Mouse (Mus musculus) erythroblast, embryonic 14.5 days (primary cell): ENCODE data around the gene Phf24. TPM values are rescaled to one million over a fixed set of nuclear protein-coding genes. Genes with fewer than 3 reads are reported as not detected.

Experiments
- H3K27me3 ChIP-seq: 2 replicates; pipeline ENCODE4 v1.6.1; 2012; ENCODE audit warnings: inconsistent platforms; ENCODE audit not compliant: control insufficient read depth
- H3K36me3 ChIP-seq: 2 replicates; pipeline ENCODE4 v1.6.1; 2012; ENCODE audit warnings: mild to moderate bottlenecking, inconsistent platforms; ENCODE audit not compliant: control insufficient read depth
- H3K4me1 ChIP-seq: 2 replicates; pipeline ENCODE4 v1.6.1; 2012; ENCODE audit warnings: inconsistent platforms; ENCODE audit not compliant: control insufficient read depth
- H3K4me3 ChIP-seq: replicated peaks from 2 replicates; pipeline ENCODE3; 2012; ENCODE audit warnings: moderate library complexity, mild to moderate bottlenecking, inconsistent platforms
- H3K9me3 ChIP-seq: 2 replicates; pipeline ENCODE4 v1.6.1; 2012; ENCODE audit warnings: low read length, inconsistent platforms, mixed read lengths; ENCODE audit not compliant: control insufficient read depth
- GATA1 ChIP-seq: IDR thresholded peaks from 2 replicates; pipeline ENCODE4 v1.6.1; 2012; ENCODE audit warnings: low read length, inconsistent platforms, mixed read lengths
- TAL1 ChIP-seq: IDR thresholded peaks from 3 replicates; pipeline ENCODE4 v1.6.1; 2012; ENCODE audit warnings: low read length, inconsistent platforms, mixed read lengths
- polyA plus RNA-seq: library from polyadenylated mRNA; stranded (reverse); fragments of >175 nt; gene quantifications from 2 replicates; pipeline ENCODE4 v1.2.3, GENCODE M21; 2012

Phf24 gene
- polyA plus RNA-seq, 1 experiment = not detected

DNA sequence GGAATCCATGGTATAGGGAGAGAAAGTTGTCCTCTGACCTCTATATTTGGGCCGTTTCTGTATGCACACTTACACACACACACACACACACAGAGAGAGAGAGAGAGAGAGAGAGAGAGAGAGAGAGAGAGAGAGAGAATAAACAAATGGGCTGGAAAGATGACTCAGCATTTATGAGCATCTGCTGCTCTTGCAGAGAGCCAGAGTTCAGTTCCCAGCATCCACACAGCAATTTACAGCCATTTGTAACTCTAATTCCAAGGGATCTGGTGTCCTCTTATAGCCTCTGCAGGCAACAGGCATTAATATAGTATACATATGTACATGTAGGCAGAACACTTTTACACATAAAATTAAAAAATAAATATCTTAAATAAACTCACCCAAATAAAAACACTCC lies 12.5 kb upstream of the Phf24 start:
- Histone ChIP-seq H3K27me3 (no peaks in the 10 kb centered on the region), H3K36me3 (no peaks in the 10 kb centered on the region), H3K9me3 (no peaks in the 10 kb centered on the region), H3K4me1 (no peaks in the 10 kb centered on the region), H3K4me3 (no peak overlapping the region)
- TF ChIP-seq TAL1 = no peak

GRCm38 (mm10) chr4:42904523-42904922 lies 11.9 kb upstream of the Phf24 start:
- H3K4me3 ChIP-seq = no peak overlapping the region
- H3K27me3 ChIP-seq = no peaks in the 10 kb centered on the region
- no peaks in the 10 kb centered on the region for H3K36me3 ChIP-seq
- H3K9me3 ChIP-seq = no peaks in the 10 kb centered on the region
- H3K4me1 ChIP-seq = no peaks in the 10 kb centered on the region
- TF ChIP-seq TAL1 = no peak
- no peak for TF ChIP-seq GATA1

DNA sequence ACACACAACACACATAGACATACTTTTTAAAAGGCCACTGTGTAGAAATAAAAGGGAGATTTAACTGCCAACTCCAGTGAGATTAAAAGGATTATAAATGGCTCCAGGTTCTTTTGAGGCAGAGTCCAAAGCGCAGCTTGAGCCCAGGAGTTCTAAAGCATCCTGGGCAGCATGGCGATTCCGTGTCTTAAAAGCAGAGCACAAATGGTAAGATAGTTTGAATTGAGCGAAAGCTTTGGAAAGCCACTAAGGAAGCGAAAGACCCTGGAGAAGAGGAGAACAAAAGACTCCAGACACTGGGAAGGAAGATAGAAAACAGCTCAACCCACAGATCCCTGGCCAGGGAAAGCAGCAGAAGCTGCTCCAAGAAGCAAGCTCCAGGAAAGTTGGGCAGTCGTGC lies 11.5 kb upstream of the Phf24 start:
- no peak for TF ChIP-seq GATA1
- no peak for TF ChIP-seq TAL1
- no peaks in the 10 kb centered on the region for H3K9me3 ChIP-seq
- no peaks in the 10 kb centered on the region for H3K4me1 ChIP-seq
- no peaks in the 10 kb centered on the region for H3K36me3 ChIP-seq
- no peaks in the 10 kb centered on the region for H3K27me3 ChIP-seq
- H3K4me3 ChIP-seq = no peak overlapping the region

GRCm38 (mm10) chr4:42913391-42913790 lies 3.1 kb upstream of the Phf24 start:
- H3K27me3 ChIP-seq = peaks cover 44% of the 10 kb centered on the region
- H3K4me3 ChIP-seq = no peak overlapping the region
- TF ChIP-seq GATA1 (no peak), TAL1 (no peak)
- peaks cover 2% of the 10 kb centered on the region; the same call in 1 of the 2 replicates for H3K4me1 ChIP-seq
- no peaks in the 10 kb centered on the region for H3K9me3 ChIP-seq
- H3K36me3 ChIP-seq = no peaks in the 10 kb centered on the region

GRCm38 (mm10) chr4:42915311-42915710 lies 1.1 kb upstream of the Phf24 start:
- TF ChIP-seq TAL1 = no peak
- TF ChIP-seq GATA1 = no peak
- H3K4me3 ChIP-seq = no peak overlapping the region
- H3K9me3 ChIP-seq = no peaks in the 10 kb centered on the region
- H3K4me1 ChIP-seq = peaks cover 2% of the 10 kb centered on the region; the same call in 1 of the 2 replicates
- no peaks in the 10 kb centered on the region for H3K36me3 ChIP-seq
- H3K27me3 ChIP-seq = peaks cover 52% of the 10 kb centered on the region

GRCm38 (mm10) chr4:42915966-42916365 lies 494 bp upstream of the Phf24 start:
- Histone ChIP-seq H3K27me3 (peaks cover 55% of the 10 kb centered on the region), H3K4me1 (peaks cover 2% of the 10 kb centered on the region; the same call in 1 of the 2 replicates), H3K4me3 (no peak overlapping the region), H3K36me3 (no peaks in the 10 kb centered on the region), H3K9me3 (no peaks in the 10 kb centered on the region)
- TF ChIP-seq GATA1 = no peak
- TF ChIP-seq TAL1 = no peak

DNA sequence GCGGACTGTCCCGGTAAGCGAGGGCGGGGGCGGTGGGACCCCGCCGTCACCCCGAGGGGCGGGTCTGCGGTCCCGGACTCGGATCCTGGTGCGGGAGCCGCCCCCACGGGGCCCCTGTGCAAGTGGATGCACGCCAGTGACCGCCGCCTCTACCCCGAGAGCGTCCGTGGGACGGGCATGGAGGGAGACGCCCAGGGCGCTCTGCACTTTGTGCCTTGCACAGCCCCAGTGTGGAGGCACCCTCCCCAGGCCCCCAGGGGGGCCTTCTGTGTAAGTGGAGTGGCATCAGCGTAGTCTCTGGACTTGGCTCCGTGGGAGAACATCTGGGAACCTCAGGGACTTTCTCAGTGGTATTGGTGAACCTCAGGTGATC lies 928 bp downstream of the Phf24 start:
- Histone ChIP-seq H3K4me3 (no peak overlapping the region), H3K27me3 (peaks cover 55% of the 10 kb centered on the region), H3K36me3 (no peaks in the 10 kb centered on the region), H3K4me1 (peaks cover 2% of the 10 kb centered on the region; the same call in 1 of the 2 replicates), H3K9me3 (no peaks in the 10 kb centered on the region)
- TF ChIP-seq GATA1 (no peak), TAL1 (no peak)

DNA sequence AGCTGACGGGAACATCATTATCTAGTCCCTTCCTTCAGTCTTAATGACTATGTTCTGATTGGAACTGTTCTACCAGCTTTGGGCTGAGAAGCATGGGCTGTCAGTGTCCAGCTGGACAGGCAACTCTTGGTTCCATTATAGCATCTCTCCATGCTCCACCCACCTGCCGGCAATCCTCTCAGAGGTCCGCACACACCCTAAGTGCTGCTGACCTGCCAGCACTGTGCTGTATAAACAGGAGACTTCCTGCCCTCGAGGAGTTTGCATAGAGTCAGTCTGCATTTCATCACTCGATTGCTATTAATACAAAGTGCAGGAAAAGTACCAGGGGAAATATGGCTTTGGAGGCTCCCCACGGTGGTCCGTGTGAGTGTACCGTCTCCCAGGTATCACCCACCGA lies 4.3 kb downstream of the Phf24 start:
- TF ChIP-seq TAL1 = no peak
- no peak for TF ChIP-seq GATA1

DNA sequence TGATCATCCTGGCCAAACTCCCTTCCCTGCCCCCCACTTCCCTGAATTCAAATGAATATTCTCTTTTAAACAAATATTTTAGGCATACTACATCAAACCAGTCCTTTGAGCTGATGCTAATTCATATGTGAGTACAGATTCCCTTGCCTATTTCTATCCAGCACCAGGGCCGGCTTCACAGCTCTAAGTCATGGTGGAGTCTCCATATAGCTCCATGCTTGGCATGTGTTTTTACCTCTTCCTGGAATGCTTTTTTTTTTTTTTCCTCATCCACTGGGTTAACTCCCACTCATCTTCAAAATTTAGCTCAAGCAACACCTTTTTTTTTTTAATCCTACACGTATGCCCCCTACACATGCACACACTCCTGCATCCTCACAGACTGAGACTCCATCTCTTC lies 5.1 kb downstream of the Phf24 start:
- H3K4me1 ChIP-seq = peaks cover 2% of the 10 kb centered on the region; the same call in 1 of the 2 replicates
- peaks cover 33% of the 10 kb centered on the region for H3K27me3 ChIP-seq

More for the DNA sequence above, 4.3 kb downstream of the Phf24 start:
- Histone ChIP-seq H3K9me3 (no peaks in the 10 kb centered on the region), H3K27me3 (peaks cover 42% of the 10 kb centered on the region), H3K36me3 (no peaks in the 10 kb centered on the region), H3K4me1 (peaks cover 2% of the 10 kb centered on the region; the same call in 1 of the 2 replicates), H3K4me3 (no peak overlapping the region)

DNA sequence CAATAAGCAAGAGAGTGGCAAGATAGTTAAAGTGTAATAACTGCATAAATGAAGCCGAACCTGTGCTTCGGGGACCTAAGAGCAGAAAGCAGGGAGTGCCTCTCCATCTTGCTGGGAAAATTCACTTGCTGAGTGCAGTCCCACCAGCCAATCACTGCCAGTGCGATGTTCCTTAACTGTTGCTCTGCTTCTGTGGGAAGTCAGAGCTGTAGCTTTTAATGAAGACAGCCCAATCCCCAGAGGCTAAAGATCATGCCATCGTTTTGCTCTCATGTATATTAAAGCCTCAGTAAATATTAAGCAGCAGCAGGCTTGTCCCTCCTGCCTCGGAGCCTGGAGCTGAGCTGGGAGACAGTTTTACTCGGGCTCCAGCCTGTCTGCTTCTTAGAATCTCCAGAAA lies 5.6 kb downstream of the Phf24 start:
- peaks cover 28% of the 10 kb centered on the region for H3K27me3 ChIP-seq
- TF ChIP-seq GATA1 (no peak), TAL1 (no peak)

More for the DNA sequence above, 5.1 kb downstream of the Phf24 start:
- Histone ChIP-seq H3K9me3 (no peaks in the 10 kb centered on the region), H3K4me3 (no peak overlapping the region), H3K36me3 (no peaks in the 10 kb centered on the region)
- no peak for TF ChIP-seq TAL1

More for the DNA sequence above, 5.6 kb downstream of the Phf24 start:
- Histone ChIP-seq H3K9me3 (no peaks in the 10 kb centered on the region), H3K4me1 (peaks cover 2% of the 10 kb centered on the region; the same call in 1 of the 2 replicates), H3K36me3 (no peaks in the 10 kb centered on the region), H3K4me3 (no peak overlapping the region)
